Mouse (Mus musculus) lung, postnatal 0 days (tissue): ENCODE results near the gene Rhog.

Experiments used
- CTCF ChIP-seq: IDR thresholded peaks from 2 replicates; pipeline ENCODE4 v1.5.1; 2016; ENCODE audit warnings: antibody characterized with exemption, mild to moderate bottlenecking
- EP300 ChIP-seq: IDR thresholded peaks from 2 replicates; pipeline ENCODE4 v1.6.1; 2016; ENCODE audit warnings: antibody characterized with exemption, mild to moderate bottlenecking, control low read depth

GRCm38 (mm10) chr7:102228049-102228670, 27.7 kb downstream of the Rhog start:
- no peak for TF ChIP-seq CTCF
- peak; percentile 72 for TF ChIP-seq EP300
